Mouse (Mus musculus) natural killer cell, adult 2 months (primary cell): ENCODE data around the gene Fgfrl1.
A peak's percentile ranks its signal among the peaks of the same experiment; 100 is the strongest.

Experiments
- DNase-seq, 2 experiments: peaks; one replicate each; pipeline ENCODE4 v3.0.0; 2022; ENCODE audit warnings: low spot score in 2 of 2

The Fgfrl1 gene

DNA sequence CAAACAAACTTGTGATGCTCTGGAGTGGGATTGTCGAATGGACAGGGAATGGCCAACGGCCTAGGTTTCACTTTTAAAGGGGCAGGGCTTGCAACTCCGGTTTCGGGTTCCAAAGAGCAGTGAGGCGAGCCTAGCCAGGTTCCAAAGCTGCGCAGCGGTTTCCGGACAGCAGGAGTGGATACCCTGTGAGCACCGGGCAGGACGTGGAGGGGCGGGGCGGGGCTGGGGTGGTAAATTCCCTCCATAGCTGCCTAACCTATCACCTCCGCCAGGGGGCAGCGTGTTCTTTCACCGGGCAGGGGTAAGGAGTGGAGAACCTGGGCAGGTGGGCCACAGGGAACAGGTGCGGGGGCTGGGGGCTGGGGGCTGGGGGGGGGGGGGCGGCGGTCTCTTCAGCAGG lies at the start of gene Fgfrl1:
TSS of gene Fgfrl1 (plus strand) at position 112 of the 400 bp plus-strand sequence.
- DNase-seq, result peak; percentile 55 to 72

DNA sequence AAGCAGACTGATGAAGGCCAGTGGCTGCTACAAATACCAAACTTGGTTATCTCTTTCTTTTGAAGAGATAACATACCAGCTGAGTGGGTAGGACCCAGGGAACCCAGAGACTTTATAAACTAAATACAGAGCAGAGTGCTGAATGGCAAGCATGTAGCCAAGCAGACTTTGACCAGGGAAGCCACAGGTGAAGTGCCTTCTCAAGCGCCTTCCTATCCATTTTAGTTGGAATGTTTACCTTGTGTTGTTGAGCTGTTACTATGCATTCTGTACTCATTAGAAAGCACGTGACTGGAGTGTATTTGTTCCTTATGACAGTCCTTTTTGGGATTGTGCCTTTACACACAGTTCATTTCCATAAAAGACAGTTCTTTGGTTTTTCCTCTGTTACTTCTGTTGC lies 48.5 kb upstream of the Fgfrl1 start:
- no peak for DNase-seq

DNA sequence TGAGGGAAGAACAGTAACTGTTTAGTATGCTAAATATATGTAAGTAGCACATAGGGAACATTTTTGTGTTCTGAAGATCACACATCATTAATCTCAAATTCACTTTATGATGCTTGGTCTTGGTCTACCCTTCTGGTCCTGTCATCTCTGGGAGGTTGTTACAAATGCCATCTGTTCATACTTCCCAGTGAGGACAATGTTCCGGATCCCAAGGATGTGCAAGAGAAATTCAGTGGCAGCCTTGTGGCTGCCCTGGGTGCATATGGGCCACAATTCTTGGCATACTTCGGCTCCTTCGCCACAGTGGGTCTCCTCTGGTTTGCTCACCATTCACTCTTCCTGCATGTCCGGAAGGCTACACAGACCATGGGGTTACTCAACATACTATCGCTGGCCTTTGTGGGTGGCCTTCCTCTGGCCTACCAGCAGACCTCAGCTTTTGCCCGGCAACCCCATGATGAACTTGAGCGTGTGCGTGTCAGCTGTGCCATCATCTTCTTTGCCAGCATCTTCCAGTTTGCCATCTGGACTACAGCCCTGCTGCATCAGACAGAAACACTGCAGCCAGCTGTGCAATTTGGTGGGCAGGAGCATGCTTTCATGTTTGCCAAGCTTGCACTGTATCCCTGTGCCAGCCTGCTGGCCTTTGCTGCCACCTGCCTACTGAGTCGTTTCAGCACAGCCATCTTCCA lies 46.4 kb upstream of the Fgfrl1 start:
- no peak for DNase-seq

DNA sequence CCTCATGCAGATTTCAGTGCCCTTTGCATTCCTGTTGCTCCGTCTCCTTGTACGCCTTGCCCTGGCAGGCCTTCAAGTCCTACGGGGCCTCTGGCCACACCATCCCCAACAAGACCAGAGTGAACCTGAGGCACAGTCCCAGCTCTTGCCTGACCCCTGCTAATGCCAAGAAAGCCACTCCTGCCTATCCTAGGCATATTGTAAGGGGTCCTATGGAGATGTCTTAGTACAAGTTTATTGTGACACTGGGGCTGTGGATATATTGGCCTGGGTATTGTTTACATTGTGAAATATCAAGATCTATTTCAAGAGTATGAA lies 45.9 kb upstream of the Fgfrl1 start:
- DNase-seq, result no peak

DNA sequence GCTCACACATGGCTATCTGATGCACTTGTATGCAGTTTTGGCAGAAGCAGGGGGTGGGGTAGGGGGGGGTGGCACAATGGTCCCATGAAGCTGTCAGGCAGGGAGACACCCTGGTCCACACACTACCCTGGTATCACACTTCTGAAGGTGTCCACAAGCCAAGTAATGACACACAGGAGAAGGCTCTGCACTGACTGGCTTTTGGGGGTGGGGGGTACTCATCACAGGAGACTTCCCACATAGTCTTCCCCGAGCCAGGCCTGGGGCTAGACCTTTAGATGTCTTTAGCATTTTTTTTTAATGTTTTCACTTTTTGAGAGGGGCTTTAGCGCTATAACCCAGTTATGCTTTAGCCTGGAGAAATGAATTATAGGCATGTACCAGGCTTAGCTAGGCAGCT lies 44.9 kb upstream of the Fgfrl1 start:
- no peak for DNase-seq

DNA sequence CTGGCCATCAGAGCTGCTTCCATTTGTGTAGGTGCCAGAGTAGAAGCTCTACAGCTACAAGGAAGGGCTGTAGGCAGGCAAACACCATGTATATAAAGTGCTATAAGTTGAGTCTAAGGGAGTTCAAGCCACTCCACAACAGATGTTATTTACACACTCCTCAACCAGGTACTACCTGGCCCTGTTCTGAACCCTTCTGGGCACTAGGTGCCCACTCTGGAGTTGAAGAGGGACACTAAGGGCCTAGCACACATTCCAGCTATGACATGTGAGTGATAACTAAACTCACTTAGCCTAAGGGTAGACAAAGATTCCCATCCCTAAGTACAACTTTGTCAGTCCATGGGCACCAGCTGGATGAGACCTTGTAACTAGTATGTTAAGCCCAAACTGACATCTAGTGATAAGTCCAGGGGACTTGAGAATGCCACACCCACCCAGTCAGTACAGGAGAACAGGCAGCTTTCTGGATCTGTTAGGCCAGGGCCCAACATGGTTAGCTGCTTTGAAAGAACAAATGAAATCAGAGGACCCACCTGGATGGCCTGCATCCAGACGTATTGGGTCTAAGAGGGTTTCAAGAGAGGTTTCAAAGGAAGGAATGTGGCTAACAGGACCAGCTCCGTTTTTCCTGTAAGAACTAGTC lies 44.2 kb upstream of the Fgfrl1 start:
- DNase-seq, result no peak

DNA sequence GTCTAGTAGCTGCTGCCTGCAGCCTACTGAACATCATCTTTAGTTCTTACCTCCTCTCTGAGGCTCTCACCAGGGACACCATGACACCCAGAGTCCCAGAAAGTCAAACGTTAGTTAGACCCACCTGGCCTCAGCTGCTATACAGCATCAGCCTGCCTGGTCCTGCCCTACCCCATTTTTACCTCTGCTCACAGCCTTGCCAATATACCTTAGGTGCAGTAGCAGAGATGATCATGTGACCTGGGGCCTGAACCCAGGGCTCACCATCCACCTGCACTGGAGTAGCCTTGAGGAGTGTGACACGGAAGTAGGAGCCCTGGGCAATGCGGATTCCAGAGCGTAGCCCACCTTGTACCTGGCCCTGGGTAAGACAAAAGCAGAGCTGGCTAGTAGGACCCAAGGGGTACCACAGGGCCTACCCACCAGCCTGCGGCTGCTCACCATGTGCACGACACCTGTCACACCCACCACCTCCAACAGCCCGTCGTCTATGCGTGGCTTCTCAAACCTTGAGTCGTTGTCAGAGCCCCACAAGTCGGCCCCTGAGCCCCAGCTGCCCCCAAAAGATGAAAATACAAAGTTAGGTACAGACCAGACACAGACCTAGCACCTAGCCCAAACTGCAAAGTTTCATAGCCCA lies 43.1 kb upstream of the Fgfrl1 start:
- DNase-seq, result no peak

DNA sequence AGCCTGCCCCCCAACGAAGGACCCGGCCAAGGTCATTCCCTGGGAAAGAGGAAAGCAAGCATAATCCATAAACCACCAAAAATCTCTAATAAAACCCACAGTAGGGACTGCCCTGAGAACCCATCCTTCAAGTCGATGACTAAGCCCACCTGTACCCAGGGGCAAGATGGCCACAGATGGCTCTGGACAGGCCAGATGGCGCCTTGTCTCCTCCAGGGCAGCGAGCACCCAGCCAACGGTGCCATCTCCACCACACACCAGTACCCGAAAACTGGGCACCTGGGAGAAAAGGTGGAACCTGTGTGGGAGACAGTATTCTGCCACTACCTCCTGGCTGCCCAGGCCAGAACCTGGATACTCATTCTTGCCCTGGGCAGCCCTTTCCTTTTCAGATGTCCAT lies 41.8 kb upstream of the Fgfrl1 start:
- no peak for DNase-seq

DNA sequence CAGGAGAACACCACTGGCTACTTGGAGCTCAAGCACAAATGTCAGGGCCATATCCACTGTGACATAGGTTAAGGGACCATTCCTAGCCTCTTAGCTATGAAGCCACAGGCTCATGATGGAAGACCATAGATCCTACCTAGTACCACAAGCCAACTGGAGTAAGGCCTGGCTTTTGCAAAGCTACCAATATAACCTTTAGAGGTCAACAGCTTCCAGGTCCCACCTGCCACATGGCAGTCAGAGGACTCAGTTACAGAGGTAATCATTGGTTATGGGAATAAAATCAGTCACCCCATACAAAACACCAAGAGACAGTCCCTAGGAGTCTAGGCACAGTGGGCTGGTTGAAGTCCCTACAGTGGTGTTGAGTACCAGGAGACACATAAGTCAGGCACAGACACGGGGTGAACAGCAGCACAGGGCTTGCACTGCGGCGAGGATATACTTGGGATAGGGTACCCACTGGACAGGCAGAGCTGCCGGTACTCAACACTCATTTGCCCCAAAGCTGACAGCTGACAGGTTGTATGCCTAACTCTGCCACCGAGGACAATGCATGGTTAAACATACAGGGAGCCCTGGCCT lies 41.0 kb upstream of the Fgfrl1 start:
- no peak for DNase-seq

DNA sequence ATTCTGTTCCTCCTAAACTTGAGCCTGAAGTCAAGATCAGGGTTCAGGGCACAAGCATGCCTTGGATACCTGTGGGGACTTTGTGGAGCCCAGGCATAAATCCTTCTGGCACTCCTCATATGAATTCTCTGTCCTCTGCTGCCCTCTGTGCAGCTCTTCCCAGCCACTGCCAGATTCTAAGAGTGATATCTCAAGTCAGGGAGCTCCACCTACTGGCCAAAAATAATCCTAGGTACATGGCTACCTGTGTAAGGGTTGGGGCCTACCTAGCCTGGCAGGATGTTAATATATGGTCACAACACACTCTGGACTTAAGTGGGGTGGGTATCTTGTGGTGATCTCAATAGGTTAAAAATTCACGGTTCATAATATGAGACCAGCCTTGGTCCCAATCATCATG lies 40.4 kb upstream of the Fgfrl1 start:
- DNase-seq, result peak; percentile 38 to 58

DNA sequence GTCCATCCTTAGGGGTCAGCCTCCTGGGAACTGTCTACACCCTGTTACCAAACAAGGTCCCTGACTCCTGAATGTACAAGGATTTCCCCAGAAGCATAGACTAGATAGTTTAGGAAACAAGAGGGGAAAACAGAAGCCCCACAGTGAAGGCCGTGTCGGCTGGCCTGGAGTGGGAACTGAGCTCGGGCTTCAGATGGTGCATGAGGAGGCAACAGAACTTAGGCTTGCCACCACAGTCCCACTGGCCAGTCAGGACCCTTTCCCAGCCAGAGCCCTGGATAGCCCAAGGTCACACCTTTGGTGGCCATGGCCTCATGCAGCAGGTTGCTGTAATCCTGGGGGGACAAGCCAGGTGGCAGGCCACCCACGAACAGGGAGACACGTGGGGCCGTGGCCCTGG lies 38.8 kb upstream of the Fgfrl1 start:
- no peak for DNase-seq

DNA sequence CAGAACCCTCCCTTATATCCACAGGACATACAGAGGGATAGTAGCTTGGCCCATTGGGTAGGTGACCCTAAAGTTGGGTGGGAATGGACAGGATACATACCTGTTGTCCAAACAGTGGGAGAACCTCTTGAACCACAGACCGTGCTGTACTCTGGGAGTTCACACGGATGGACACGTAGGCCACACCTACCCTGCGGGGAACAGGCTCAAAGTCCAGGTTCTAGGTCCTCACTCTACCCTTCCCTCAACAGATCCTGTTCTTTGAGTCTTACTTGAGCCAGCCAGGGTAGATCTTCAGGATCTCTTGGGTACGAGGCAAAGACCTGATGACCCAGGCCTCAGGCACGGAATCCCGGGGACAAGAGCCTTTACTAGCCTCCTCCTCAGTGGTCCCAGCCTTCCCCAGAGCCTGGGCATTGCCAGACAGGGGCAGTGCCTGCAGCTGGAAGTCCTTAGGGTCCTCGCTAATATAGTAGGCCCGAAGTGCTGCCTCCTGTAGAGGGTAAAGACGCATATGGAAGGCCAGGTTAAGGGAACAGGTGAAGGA lies 37.7 kb upstream of the Fgfrl1 start:
- DNase-seq, result no peak

DNA sequence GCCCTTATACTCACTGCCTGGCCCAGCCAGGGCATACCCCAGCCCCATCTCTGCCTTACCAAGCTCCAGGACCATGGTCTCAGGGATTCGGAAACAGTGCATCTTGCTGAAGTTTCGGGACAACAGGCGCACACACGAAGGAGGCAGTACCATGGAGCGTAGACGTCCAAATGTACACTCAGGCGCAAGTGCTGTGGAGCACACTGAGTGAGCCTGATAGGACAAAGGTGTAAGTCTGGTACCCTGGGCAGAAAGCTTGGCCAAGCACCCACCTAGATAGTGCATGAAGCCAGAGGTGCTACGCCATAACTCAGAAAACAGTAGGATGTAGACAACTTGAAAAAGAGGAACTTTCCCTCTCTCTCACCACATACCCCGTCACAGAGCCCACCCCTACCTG lies 36.8 kb upstream of the Fgfrl1 start:
- no peak for DNase-seq

DNA sequence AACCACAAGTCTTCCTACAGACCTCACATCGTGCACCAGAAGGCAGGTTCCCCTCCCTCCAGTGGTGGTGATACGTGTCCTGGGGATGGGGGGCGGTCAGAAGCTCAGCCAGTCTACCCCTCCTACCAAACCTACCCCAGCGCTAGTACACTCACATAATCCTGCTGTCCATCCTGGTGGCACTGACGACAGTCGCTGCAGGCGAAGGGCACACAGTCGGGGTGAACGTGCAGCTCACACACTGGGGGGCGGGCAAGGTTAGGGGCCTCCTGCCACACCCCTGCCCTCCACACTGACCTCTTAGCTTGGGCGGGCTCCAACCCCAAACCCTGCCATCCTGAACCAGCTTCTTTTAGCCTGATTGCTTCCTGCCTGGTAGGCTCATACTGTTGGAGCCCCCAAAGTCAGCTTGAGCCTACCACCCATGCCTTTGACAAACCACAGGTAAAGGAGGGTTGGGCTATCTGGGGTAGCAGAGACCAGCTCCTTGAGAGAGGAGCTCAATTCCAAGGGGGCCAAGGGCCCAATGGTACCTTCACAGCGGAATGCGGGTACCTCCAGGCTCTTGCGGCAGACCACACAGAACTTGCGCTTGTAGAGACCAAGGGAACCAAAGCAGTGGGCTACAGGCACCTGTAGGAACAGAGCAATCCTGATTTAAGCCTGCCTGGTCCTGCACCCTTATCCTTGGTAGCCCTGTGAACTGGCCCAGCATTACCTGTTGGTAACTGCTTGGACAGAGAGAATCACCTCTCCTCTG lies 36.1 kb upstream of the Fgfrl1 start:
- DNase-seq, result no peak

DNA sequence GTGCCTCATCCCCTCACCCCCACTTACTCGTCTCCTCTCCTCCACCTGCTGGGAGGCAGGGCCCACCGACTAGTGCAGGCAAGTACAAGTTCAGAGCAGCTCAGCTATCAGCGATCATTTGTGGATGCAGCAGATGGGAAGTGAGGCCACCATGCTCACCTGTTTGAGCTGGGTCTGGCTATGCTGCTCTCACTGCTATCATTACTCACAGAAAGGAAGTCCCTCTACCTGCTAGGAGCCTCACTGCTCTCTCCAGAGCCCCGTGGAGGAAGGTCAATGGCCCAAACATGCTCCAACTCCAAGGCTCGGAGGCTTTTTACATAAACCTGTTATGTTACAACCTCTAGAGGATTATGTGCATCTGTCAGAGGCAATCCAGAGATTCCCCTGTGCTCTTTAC lies 34.8 kb upstream of the Fgfrl1 start:
- no peak for DNase-seq

DNA sequence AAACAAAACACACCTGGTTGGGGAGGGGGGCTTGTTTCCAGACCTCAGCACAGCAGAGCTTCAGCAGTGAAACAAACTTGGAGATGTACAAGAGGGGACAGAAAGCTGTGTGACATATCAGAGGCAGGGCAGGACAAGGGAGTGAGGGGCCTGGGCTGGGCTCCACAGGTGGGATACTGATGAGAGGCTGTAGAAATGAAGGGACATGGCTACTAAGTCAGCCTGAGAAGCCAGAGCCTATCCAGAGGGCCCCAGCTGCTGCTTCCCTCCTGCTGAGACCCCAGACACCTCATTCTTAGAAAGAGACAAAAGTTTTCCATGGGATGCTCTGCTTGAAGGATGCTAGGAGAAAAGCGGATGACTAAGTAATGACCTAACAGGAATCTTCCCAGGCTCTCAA lies 33.6 kb upstream of the Fgfrl1 start:
- DNase-seq, result no peak

DNA sequence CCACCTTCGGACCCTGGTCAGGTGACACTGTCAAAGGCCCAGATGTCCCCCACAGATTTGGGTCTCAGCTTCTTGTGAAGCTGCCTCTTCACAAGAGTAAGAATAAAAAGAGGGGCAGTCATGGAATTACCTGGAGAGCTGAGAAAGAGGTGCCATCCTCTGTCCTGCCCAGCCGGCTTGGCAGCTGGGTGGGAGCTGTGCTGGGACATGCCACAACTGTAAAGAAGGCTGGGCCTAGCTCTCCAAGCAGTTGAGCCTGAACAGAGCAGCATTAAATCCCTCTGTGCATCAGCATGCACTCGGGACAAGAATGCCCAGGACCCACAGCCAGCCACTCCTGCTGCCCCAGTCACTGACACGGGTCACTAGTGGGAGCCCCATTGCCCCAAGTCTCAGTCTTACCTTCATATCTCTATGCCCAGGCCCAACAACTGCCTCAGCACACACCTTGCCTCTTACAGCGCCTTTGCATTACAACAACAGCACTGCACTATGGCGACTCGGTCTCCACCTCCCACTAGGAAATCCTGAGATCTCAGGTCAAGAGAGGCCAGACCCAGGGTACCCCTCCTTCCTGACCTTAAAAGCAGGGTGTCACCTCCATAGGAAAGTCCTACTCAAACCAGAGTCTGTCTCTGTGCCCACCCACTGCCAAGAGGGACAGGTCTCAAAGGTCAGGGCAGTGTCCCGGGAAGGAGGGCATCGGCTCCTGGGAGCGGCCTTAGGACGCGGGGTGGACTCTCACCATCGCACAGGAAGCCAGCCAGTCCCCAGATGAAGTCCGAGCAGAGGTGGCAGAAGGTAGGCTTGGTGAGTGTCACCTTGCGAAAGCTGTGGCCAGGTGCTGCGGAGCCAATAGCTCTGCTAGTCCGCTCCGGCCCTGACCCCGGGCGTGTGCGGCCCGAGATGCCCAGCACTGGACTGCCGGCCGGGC lies 32.2 kb upstream of the Fgfrl1 start, which contains the start of gene Idua:
TSS of gene Idua (plus strand) at position 634 of the 934 bp plus-strand sequence.
- no peak for DNase-seq

DNA sequence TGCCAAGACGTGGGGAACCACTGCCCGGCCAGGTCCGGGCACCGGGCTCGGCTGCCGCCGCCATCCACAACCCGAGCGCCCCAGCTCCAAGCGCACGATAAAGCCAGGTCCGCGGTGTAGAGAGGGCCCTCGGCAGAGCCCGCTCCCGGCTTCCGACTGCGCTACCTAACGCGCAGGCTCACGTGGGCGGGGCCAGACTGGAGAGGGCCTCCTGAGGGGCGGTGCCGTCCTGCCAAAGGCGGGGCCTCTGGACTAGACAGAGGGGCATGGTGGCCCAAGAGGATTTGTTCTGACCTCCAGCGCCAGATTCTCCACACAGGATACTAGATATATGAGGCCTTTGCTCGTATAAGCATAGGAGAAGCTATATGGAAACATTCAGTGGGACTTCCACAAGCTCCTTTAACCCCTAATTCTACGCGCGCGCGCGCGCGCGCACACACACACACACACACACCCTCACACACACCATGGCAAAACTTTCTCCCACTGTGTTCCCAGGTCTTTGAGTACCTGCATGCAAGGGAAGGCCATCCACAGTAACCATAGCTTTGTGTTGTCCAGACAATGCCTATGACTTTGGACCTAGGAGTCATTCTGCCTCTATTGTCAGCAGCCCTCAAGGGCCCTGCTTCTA lies 31.4 kb upstream of the Fgfrl1 start:
- peak; percentile 84 to 87 for DNase-seq

DNA sequence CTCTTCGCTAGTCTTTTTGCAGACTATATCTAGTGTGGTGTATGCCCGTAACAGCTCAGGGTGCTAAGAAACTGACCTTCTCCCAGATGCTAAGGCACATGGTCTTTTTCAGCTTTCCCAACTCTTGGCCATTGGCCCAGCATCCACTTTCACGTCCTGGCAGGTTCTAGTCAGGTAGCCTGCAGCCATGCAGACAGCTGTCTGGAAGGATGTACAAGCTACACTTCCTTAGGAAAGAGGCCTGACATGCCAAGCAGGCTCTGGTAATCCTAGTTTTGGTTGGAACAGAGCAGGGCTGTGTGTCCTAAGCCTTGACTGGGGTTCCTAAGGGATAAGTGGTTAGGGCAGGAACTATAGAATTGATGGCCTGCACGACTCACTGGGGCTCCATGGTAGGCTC lies 29.4 kb upstream of the Fgfrl1 start:
- no peak for DNase-seq

DNA sequence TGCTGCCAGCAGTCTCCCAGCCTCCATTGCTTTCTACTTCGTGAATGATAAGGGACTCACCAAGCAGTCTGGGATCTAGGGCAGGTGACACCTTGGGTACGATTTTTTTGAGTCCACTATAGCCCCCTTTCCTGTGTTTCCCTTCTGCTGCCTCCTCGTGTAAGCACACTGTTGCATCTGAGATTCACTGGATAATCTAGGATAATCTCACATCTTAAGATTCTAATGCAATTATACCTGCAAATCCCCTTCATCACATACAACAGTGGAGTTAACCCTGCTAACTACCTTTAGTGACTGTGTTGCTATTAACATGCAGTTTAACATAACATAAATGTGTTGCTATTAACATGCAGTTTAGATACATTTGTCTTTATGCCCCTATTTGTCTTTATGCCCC lies 27.1 kb upstream of the Fgfrl1 start:
- no peak for DNase-seq
